Mouse (Mus musculus) bone marrow macrophage, adult 2 months (primary cell): ENCODE measurements around the gene Dhx57. TPM values are rescaled to one million over a fixed set of nuclear protein-coding genes. Genes with fewer than 3 reads are reported as not detected.
"Not testable (repeated sequence)": the region's sequence is repeated elsewhere in the genome, so short reads cannot be mapped to it uniquely, and the experiment has no call there.

ENCODE experiments used
- H3K27ac ChIP-seq: 2 replicates; pipeline ENCODE4 v1.5.1; 2012; ENCODE audit warnings: low read depth, low read length; ENCODE audit not compliant: insufficient read depth
- H3K4me1 ChIP-seq: 2 replicates; pipeline ENCODE4 v1.6.1; 2012; ENCODE audit warnings: low read length; ENCODE audit not compliant: control insufficient read depth, insufficient read depth
- H3K4me3 ChIP-seq: 2 replicates; pipeline ENCODE4 v1.5.1; 2012; ENCODE audit warnings: mild to moderate bottlenecking, low read length, moderate library complexity; ENCODE audit not compliant: insufficient read depth
- CTCF ChIP-seq: IDR thresholded peaks from 2 replicates; pipeline ENCODE4 v1.5.1; 2012; ENCODE audit warnings: low read depth, mild to moderate bottlenecking, low read length, moderate library complexity
- POLR2A ChIP-seq: IDR thresholded peaks from 2 replicates; pipeline ENCODE4 v1.6.1; 2012; ENCODE audit warnings: mild to moderate bottlenecking, low read depth, low read length, borderline replicate concordance
- polyA plus RNA-seq: library from polyadenylated mRNA; stranded (reverse); fragments of >200 nt; gene quantifications from 2 replicates; pipeline ENCODE4 v1.2.4, GENCODE M21; 2012; ENCODE audit not compliant: missing spikeins, insufficient read depth, insufficient read length

The Dhx57 gene
- polyA plus RNA-seq, 1 experiment, result 16.0 TPM

DNA sequence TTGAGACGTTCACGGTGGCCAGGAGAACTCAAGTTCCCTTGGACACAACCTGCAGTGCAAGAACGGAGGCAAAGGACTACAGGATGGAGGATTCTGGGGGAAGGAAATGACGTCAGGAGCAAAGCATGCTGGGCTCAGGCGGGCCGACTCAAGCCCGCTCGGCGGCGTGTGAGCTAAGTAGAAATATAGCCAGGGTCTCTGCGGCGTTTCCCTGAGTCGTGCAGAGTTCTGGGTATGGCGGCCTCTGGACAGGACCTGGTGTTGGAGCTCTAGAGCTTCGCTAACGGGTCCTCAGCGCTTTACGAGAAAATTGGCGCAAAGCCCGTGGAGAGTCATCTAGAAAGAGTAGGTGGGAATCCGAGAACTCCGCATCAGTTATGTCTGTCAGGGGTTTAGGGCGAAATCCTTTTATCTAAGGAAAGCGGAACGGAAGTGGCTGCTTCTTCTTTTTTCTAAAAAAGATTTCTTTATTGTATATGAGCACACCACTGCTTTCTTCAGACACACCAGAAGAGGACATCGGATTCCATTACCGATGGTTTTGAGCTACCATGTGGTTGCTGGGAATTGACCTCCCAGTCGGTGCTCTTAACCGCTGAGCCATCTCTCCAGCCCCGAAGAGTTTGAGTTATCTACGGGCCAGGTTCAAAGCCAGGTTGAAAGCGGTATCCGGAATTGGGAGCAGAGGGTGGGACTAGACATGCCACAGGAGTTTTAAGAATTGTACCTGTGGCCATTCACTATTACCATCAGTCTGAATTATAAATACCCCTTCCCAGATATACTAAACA is 65.8 kb downstream of the Dhx57 start, which contains the start of gene Gemin6:
Gene Gemin6, plus strand, starts transcription at position 116 of the 791 bp plus-strand sequence.
- Histone ChIP-seq H3K4me1 (0 out of 2 replicates have a peak, but pooled peaks cover 4% of the 10 kb centered on the region), H3K4me3 (peak within 1 kb of the TSS; percentile 71), H3K27ac (peak within 1 kb of the TSS; percentile 70)
- TF ChIP-seq CTCF (no peak), POLR2A (peak; percentile 76; the same call in 1 of the 2 replicates)

DNA sequence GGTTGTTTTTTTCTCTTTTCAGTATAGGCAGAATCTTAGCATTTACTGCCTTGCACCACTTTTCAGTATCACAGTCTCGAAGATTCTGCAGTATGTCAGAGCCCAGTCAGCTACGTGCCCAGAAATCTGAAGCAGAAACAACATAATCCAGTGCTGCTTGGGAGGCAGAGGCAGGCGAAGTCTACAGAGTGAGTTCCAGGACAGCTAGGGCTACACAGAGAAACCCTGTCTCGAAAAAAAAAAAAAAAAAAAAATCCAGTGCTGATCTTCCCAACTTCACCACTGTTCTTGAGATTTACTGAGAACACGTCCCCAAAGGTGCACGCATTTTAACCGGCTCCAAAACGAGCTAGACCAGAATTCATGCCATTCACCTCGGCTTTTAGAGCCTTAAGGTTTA is 66.4 kb downstream of the Dhx57 start:
- TF ChIP-seq POLR2A (no peak), CTCF (no peak)
- Histone ChIP-seq H3K4me3 (peak overlapping the region; percentile 71), H3K4me1 (no peaks in the 10 kb centered on the region), H3K27ac (peak overlapping the region; percentile 30; the same call in 1 of the 2 replicates)

DNA sequence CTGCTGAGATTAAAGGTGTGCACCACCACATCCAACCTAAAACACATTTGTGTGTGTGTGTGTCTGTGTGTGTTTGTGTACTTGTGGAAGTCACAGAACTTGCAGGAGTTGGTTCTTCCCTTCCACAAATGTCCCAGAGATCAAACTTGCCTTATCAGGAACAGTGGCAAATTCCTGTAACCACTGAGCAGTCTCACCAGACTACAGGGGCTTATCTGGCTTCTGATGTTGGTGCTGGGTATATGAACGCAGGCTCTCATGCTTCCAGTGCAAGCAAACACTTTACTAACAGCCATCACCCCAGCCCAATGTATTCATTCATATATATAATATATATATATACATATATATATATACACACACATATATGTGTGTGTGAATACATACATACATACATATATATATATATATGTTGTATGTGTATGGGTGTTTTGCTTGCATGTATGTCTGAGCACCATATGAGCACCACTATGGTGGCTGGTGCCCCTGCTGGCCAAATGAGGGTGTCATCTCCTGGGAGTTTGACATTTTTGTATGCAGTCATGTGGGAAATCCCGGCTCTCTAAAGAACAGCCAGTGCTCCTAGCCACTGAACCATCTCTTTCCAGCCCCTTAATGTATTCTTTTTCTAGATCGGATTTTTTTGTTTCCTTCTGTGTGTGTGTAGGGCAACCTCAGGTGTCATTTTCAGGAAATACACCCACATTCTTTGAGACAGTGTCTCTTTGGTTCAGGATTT is 68.2 kb downstream of the Dhx57 start:
- H3K4me3 ChIP-seq, result no peak overlapping the region
- TF ChIP-seq POLR2A, result no peak
- TF ChIP-seq CTCF, result no peak
- H3K4me1 ChIP-seq, result no peaks in the 10 kb centered on the region
- H3K27ac ChIP-seq, result no peak overlapping the region

DNA sequence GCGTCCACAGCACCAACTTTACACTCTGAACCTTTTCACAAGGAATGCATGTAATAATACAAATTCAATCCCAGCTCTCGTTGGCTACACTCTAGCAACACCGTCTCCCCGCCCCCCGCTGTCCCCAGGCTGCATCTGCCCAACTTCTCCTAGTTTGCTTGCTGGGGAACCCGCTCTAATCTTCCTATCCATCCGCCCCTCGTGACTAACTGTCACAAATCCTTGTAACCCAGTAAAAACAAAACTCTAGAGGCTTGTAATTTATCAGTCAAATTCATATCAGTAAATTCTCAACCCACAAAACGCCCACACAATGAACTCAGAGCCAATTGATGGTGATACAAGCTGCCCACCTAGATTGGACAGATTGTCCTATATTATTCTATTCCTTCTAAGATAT is 69.1 kb downstream of the Dhx57 start:
- Histone ChIP-seq H3K4me3 (no peak overlapping the region), H3K4me1 (no peaks in the 10 kb centered on the region), H3K27ac (no peak overlapping the region)
- TF ChIP-seq CTCF, result no peak
- no peak for TF ChIP-seq POLR2A

DNA sequence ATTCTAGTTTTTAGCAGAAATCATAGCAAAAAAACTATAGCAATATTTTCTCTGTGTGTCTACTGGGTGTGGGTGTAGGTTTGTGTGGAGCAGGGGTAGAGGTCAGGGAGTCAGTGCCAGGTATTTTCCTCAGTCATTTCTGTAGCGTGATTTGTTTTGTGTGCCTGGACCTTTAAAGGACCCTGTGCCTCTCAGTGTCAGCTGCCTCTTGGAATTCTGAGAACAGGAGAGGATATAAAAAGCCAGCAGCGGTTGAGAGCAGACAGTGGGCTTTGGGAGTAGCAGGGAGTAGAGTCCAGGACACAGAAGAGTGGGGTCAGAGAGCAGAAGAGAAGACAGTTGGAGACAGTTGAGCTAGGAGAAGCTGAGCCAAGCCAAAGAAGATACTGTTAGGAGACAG is 70.1 kb downstream of the Dhx57 start:
- Histone ChIP-seq H3K4me1 (no peaks in the 10 kb centered on the region), H3K27ac (no peak overlapping the region), H3K4me3 (no peak overlapping the region)
- no peak for TF ChIP-seq CTCF
- TF ChIP-seq POLR2A, result no peak

DNA sequence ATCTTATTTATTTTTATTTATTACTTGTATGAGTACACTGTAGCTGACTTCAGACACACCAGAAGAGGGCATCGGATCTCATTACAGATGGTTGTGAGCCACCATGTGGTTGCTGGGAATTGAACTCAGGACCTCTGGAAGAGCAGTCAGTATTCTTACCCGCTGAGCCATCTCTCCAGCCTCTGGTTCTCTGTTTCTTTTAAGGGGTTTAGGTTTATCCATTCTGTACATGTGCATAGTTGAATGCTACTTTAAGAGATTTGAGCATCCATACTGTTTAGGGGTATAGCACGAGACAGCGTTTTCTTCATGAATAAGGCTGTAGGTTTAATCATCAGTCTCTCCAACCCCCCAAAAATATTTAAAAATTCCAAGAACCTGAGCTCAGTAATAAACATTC is 76.3 kb downstream of the Dhx57 start:
- not testable (repeated sequence) for H3K4me3 ChIP-seq, H3K27ac ChIP-seq

DNA sequence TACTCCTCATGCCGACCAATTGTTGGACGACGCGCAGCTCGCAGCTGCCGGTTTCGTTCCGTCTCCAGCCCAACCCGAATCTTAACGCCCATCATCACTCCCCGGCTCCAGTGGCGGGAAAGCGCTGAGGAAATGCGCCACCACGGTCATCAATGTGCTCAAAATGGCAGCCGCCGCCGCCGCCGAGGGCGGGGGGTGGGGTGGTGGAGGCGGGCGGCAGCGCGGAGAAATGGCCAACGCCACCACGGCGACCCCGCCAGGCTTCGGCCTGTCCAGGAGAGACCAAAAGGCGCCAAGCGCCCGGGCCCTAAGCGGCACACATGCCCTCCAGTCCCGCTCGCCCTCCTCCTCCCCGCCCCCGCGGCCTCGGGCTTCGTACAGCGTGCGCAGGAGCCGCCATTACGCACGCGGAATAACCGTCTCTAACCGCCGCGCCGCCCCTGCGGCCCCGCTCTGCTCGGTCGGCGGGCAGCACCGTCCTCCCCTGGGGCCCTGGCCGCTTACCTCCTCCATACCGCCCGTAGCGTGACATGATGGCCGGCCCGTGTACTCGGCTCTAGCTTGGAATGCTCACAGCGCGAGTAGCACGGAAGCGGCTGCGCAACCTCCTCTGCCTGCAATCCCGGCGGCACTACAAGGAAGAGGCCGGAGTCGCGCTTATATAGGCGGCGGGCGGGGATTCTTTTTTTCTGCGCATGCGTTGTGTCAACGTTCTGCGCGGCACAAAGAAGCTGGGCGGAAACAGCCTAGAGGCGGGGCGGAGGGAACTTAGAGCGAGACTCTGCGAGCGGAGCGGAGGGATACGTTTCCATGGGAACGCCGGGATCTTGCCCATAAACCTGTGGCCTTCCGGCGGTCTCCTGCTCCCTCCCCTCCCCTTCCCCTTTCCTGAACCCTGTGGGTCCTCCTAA is 83.3 kb downstream of the Dhx57 start, which contains the start of the genes Srsf7 and Ttc39d:
Gene Srsf7, minus strand, starts transcription at position 637 of the 911 bp plus-strand sequence.
Gene Ttc39d, plus strand, starts transcription at position 790 of the 911 bp plus-strand sequence.
- Histone ChIP-seq H3K27ac (peak within 1 kb of the TSS; percentile 89), H3K4me1 (peaks cover 6% of the 10 kb centered on the region), H3K4me3 (peak within 1 kb of the TSS; percentile 97)
- TF ChIP-seq POLR2A (peak; percentile 100), CTCF (no peak)

More for the DNA sequence above, 76.3 kb downstream of the Dhx57 start:
- not testable (repeated sequence) for H3K4me1 ChIP-seq

DNA sequence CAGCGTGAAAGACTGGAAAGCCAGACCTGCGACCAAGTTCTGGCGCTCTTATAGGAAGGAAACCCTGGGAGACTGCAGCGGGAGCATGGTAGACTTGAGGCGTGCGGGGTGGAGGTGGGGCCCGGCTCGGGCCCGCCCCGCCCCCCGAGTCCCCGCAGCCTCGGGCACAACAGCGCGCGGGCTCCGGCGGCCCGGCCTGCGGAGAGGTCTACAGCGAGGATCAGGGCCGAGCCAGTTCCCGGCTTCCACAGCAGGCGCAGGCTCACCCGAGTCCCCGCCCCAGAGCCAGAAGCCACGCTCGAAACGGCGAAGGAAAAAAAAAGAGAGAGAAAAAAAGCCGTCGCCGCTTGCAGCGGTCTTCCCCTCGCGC is 84.0 kb downstream of the Dhx57 start:
- Histone ChIP-seq H3K4me3 (peak overlapping the region; percentile 97), H3K4me1 (peaks cover 6% of the 10 kb centered on the region)
- no peak for TF ChIP-seq POLR2A
- TF ChIP-seq CTCF, result no peak

DNA sequence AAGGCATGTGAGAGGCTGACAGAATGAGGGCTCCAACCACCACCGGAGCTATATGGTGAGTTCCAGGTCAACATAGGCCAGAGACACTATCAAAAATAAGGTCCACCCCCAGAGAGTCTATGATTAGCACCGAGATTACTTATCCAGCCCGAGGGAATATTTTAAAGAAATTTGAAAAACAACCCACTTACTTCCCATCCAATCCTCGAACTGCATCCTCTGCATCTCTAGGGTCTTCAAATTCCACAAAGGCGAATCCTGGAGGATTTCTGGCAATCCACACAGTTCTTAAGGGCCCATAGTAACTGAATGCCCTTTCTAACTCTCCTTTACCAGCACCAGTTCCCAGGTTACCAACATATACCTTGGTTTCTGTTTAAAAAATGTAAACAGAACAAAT is 84.6 kb downstream of the Dhx57 start:
- peak overlapping the region; percentile 97 for H3K4me3 ChIP-seq
- TF ChIP-seq CTCF, result no peak
- TF ChIP-seq POLR2A, result no peak

More for the DNA sequence above, 84.0 kb downstream of the Dhx57 start:
- peak overlapping the region; percentile 89 for H3K27ac ChIP-seq

More for the DNA sequence above, 84.6 kb downstream of the Dhx57 start:
- Histone ChIP-seq H3K4me1 (peaks cover 6% of the 10 kb centered on the region), H3K27ac (no peak overlapping the region)
